Mouse (Mus musculus) bone marrow macrophage, adult 2 months (primary cell): ENCODE data around the gene Smtnl2.

Experiments used
- CTCF ChIP-seq: IDR thresholded peaks from 2 replicates; pipeline ENCODE4 v1.5.1; 2012; ENCODE audit warnings: low read depth, mild to moderate bottlenecking, low read length, moderate library complexity
- POLR2A ChIP-seq: IDR thresholded peaks from 2 replicates; pipeline ENCODE4 v1.6.1; 2012; ENCODE audit warnings: mild to moderate bottlenecking, low read depth, low read length, borderline replicate concordance

DNA sequence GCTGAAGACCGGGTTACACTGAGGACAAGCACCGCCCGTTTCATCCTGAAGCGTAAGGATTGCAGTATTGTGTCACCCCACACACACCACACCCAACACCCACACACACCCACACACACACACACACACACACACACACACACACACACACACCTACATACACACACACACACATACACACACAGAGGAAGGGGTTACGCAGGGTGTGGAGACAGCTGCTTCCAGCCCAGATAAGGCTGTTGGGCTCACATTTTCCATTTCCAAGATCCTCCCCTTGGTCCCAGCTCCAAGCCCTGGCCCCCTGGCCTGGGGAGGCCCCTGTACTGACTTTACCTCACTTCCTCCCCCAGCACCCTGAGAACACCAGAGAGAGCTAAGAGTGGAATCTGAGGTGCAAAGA is 5.2 kb upstream of the Smtnl2 start:
- no peak for TF ChIP-seq CTCF
- TF ChIP-seq POLR2A, result no peak
